Mouse (Mus musculus): ENCODE measurements around the gene Cpt1b. TPM values are rescaled to one million over a fixed set of nuclear protein-coding genes. Genes with fewer than 3 reads are reported as not detected.

Cpt1b gene
- 0.94 and 0.97 TPM in 2 replicates for polyA plus RNA-seq (2015; fragmentation: Nextera tagmentation; extraction: Ambion mirVana)

DNA sequence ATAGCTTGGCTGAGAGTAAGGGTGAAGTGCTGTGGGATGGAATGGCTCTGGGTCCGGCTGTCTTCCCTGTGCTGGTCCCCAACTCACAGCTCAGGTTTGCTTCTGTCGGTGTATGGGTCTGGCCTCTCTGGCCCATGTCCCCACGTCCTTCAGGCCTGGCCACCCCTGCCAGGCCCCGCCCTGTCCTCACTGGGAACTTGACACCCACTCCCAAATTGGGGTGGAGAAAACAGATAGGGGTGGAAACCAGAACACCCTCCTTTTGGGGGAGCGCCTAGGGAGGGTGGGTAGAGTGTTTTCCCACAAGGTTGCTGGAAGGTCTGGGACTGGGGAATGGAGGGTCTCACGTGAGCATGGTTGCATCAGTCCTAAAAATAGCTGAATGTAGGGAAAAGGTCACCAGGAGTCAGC lies at the start of gene Cpt1b:
Gene Cpt1b (minus strand): TSS at position 153 of the 411 bp plus-strand sequence.
- H3K4me3 ChIP-seq, result no peak within 1 kb of the TSS
- no peaks in the 10 kb centered on the region for H3K9me3 ChIP-seq (replicated peaks)
- H3K36me3 ChIP-seq (ENCODE audit: poor library complexity, severe bottlenecking), result peaks cover 53% of the 10 kb centered on the region
- H3K9ac ChIP-seq, result no peak within 1 kb of the TSS
- no peak within 1 kb of the TSS for H3K4me2 ChIP-seq
- no peak for ATAC-seq
- no peaks in the 10 kb centered on the region for H3K27me3 ChIP-seq
- WGBS, result 24% methylated on average over 6 of the region's 6 CpGs
- peaks cover 13% of the 10 kb centered on the region for H3K4me1 ChIP-seq
- no peak within 1 kb of the TSS for H3K27ac ChIP-seq

DNA sequence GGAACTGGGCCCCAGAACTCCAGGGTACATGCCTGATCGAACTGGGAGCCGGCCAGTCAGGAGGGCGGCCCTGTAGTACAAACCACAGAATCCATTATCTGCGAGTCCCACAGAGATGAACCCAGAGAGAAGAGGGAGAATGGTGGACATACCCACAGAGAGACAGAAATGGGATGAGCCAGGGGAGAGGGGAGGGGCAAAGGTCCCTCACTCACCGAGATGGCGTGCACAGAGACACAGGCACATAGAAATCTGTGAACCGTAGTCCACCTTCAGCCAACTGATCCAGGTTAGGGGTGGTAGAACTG lies 49.6 kb upstream of the Cpt1b start:
- H3K36me3 ChIP-seq (ENCODE audit: poor library complexity, severe bottlenecking), result no peaks in the 10 kb centered on the region
- no peak overlapping the region for H3K27ac ChIP-seq
- H3K4me2 ChIP-seq, result peak overlapping the region; percentile 88
- ATAC-seq, result no peak
- peak overlapping the region; percentile 58; the same call in 1 of the 2 replicates for H3K4me3 ChIP-seq
- H3K9me3 ChIP-seq (replicated peaks), result no peaks in the 10 kb centered on the region
- no peaks in the 10 kb centered on the region; the same call in 1 of the 2 replicates for H3K27me3 ChIP-seq
- 90% methylated on average over 7 of the region's 7 CpGs for WGBS
- H3K4me1 ChIP-seq, result peaks cover 9% of the 10 kb centered on the region
- H3K9ac ChIP-seq, result peak overlapping the region; percentile 68

DNA sequence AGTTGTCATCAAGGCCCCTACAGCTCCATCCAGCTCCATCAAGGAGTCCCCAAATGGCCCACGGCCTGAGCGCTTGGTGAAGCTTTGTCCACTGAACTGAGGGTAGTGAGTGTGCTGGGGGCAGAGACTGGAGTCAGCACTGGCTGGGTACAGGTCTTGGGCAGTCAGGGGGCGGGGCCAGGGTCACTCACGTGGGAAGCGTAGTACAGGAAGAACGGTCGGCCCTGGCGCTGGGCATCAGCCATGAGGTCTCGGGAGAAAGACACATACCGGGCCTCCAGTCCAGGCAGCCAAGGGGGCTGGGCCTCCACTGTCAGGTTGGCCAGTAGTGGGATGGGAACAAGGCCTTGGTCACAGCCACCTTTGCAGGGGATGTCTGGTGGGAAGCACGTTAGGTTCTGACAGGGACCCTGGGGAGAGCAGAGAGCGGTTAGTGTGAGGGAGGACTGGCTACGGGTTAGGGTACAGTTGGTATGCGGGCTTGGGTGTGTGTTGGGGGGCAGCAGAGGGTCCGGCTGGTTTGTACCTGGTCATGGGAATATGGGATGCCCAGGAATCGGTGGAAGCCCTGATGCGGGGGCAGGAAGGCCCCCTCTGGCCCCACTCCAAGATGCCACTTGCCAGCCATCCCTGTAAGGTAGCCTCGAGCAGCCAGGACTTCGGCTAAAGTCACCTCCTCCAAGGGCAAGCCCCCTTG lies 49.1 kb upstream of the Cpt1b start:
- peaks cover 9% of the 10 kb centered on the region for H3K4me1 ChIP-seq
- no peak overlapping the region for H3K4me3 ChIP-seq
- ATAC-seq, result no peak
- WGBS, result 95% methylated on average over 19 of the region's 19 CpGs
- no peaks in the 10 kb centered on the region for H3K9me3 ChIP-seq (replicated peaks)
- H3K36me3 ChIP-seq (ENCODE audit: poor library complexity, severe bottlenecking), result no peaks in the 10 kb centered on the region
- no peak overlapping the region for H3K4me2 ChIP-seq
- no peak overlapping the region for H3K27ac ChIP-seq
- H3K27me3 ChIP-seq, result no peaks in the 10 kb centered on the region; the same call in 1 of the 2 replicates
- H3K9ac ChIP-seq, result no peak overlapping the region

DNA sequence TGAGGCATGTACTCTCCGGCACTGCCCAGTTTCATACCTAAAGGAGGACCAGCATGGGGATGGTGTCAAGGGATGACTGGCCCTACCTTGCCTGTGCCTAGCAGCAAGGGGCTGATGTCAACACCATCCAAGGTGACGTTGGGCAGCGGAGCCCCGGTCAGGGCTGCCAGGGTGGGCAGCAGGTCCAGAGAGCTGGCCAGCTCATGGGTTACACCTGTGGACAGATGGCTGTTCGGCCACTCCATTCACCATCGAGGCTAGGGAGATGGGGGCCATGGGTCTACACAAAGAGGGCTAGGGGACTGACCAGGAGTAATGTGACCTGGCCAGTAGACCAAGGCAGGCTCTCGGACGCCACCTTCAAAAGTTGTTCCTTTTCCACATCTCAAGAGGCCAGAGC lies 48.3 kb upstream of the Cpt1b start:
- H3K27ac ChIP-seq, result no peak overlapping the region
- no peak for ATAC-seq
- H3K4me1 ChIP-seq, result peaks cover 9% of the 10 kb centered on the region
- 96% methylated on average over 8 of the region's 8 CpGs for WGBS
- H3K9ac ChIP-seq, result no peak overlapping the region
- no peak overlapping the region for H3K4me3 ChIP-seq
- no peaks in the 10 kb centered on the region for H3K36me3 ChIP-seq (ENCODE audit: poor library complexity, severe bottlenecking)
- no peaks in the 10 kb centered on the region for H3K9me3 ChIP-seq (replicated peaks)
- H3K27me3 ChIP-seq, result no peaks in the 10 kb centered on the region; the same call in 1 of the 2 replicates
- no peak overlapping the region for H3K4me2 ChIP-seq

DNA sequence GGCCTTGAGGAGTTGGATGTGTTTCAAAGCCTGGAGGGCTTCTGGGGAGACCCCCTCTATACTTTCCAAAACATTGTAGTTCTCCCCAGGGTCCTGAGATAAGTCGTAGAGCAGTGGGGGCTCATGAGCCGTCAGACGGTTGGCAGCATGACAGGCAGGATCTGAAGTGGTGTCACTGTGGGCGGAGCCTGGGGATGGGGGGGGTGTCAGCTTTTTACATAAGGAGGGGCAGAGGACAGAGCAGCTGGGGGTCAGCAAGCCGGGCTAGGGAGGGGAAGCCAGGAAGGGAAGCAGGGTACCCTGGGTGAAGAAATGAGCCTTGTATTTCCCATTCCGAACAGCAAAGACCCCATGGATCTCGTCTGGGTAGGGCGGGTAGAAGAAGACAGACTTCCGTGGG lies 47.7 kb upstream of the Cpt1b start:
- no peak overlapping the region for H3K27ac ChIP-seq
- no peak for ATAC-seq
- 89% methylated on average over 9 of the region's 9 CpGs for WGBS

DNA sequence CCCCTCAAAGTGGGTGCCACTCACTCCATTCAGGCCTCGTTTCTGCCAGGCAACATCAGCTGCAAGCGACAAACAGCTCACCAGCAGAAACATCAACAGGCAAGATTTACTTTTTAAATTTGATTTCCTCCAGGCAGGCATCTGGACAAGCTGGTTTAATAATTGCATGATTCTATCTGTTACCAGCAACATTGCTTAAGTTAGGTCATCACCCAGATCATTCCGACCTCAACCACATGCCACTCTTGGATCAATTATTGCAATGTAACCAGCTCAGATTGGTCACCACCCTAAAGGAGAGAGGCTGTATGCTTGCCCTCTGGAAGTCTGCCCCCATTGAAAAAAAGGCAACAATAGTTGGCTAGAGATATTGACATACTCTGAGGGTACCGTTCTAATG lies 45.8 kb upstream of the Cpt1b start:
- no peak overlapping the region for H3K4me2 ChIP-seq
- 90% methylated on average over 4 of the region's 4 CpGs for WGBS
- ATAC-seq, result no peak
- H3K36me3 ChIP-seq (ENCODE audit: poor library complexity, severe bottlenecking), result no peaks in the 10 kb centered on the region
- H3K27me3 ChIP-seq, result no peaks in the 10 kb centered on the region
- peaks cover 9% of the 10 kb centered on the region for H3K4me1 ChIP-seq
- H3K9me3 ChIP-seq (replicated peaks), result no peaks in the 10 kb centered on the region
- H3K4me3 ChIP-seq, result no peak overlapping the region
- no peak overlapping the region for H3K9ac ChIP-seq
- H3K27ac ChIP-seq, result no peak overlapping the region

More for the DNA sequence above, 47.7 kb upstream of the Cpt1b start:
- Histone ChIP-seq H3K9me3 (replicated peaks) (no peaks in the 10 kb centered on the region), H3K4me3 (no peak overlapping the region), H3K4me1 (peaks cover 9% of the 10 kb centered on the region), H3K4me2 (no peak overlapping the region), H3K9ac (no peak overlapping the region), H3K27me3 (no peaks in the 10 kb centered on the region; the same call in 1 of the 2 replicates), H3K36me3 (ENCODE audit: poor library complexity, severe bottlenecking) (no peaks in the 10 kb centered on the region)

DNA sequence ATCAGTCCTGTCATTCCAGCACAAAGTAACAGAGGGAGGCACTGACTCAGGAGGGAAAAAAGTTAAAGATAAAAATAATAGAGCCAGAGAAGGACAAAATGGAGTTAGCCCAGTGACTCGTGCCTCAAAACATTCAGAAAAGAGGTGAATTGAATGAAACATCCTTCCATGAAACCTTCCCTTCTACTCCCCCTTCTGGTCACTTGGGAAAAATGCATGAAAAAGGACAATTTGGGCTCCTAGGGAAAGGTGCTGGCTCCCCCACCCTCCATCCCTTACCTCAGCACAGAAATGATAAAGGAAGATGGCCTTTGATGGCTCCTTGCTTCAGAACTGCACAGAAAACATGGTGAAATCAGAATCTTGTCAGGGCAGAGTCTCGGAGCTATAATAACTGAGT lies 42.9 kb upstream of the Cpt1b start:
- 0 out of 2 replicates have a peak, but pooled peaks have one; percentile 17 for ATAC-seq

DNA sequence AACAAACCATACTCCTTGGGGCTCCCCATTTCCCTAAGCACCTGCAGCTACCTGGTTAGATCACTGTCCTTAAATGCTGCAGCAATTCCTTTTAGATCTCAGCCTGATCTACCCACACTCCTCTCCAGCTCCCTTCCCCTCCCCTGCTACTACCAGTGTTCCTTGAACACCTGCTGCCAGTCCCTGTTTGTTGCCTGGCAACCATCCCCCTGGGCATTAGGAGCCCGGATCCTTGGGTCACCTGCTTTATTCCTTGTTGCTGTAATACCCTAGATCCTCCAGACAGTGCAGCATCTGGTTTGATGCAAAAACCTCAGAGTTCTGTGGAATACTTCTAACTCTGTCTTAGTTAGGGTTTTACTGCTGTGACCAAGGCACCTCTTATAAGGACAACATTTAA lies 39.4 kb upstream of the Cpt1b start:
- Histone ChIP-seq H3K9ac (no peak overlapping the region), H3K9me3 (replicated peaks) (no peaks in the 10 kb centered on the region), H3K36me3 (ENCODE audit: poor library complexity, severe bottlenecking) (peaks cover 38% of the 10 kb centered on the region), H3K4me1 (peaks cover 4% of the 10 kb centered on the region), H3K27me3 (no peaks in the 10 kb centered on the region), H3K4me3 (no peak overlapping the region), H3K4me2 (no peak overlapping the region), H3K27ac (no peak overlapping the region; the same call in 1 of the 2 replicates)
- 7% methylated on average over 1 of the region's 1 CpGs for WGBS
- ATAC-seq, result peak; percentile 66; the same call in 1 of the 2 replicates

More for the DNA sequence above, 42.9 kb upstream of the Cpt1b start:
- no peak overlapping the region for H3K4me2 ChIP-seq
- H3K9ac ChIP-seq, result no peak overlapping the region
- no peaks in the 10 kb centered on the region for H3K27me3 ChIP-seq
- no peak overlapping the region for H3K4me3 ChIP-seq
- H3K4me1 ChIP-seq, result peaks cover 4% of the 10 kb centered on the region
- peaks cover 5% of the 10 kb centered on the region for H3K36me3 ChIP-seq (ENCODE audit: poor library complexity, severe bottlenecking)
- WGBS, result 33% methylated on average over 2 of the region's 2 CpGs
- no peaks in the 10 kb centered on the region for H3K9me3 ChIP-seq (replicated peaks)
- no peak overlapping the region for H3K27ac ChIP-seq

DNA sequence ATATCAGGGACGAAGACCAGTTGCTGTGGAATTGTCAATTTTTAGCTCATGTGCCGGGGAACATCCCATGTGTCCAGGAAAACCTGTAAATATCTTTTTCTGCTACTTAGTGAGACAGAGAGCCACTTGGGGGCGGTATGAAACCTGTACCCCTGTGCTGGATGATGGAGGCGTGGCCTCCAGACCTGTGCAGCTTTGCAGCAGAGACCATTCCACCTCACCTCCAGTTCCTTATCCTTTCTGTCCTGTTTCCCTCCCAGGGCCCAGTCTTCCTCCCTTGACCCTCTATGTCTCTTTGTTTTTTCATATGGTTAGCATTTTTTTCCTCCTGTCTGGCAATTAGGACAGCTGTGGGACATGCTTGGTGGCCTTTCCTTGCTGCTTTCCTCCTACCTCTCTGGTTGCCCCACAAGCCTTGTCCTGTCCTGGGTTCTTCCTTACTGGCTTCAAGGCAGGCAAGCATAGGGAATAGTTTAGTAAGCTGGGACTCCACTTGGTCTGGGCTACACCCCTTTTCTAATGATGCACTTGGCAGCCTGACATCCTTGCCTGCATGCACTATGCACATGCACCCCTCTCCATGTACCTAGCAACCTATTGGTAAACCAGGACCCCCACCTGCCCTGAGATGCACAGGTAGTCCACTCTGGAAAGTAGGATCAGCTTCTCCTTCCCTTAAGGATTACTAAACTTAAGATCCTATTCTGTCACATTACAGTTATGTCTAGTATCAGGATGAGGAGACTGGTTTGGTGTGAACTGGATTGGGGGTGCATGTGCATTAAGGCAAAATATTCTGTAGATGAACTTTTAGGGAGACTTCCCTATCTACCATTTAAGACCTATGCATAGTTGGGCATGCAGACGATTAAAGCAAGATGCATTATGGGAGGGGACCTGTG lies 37.9 kb upstream of the Cpt1b start:
- Histone ChIP-seq H3K36me3 (ENCODE audit: poor library complexity, severe bottlenecking) (peaks cover 53% of the 10 kb centered on the region), H3K4me1 (peaks cover 4% of the 10 kb centered on the region), H3K4me2 (no peak overlapping the region), H3K9ac (no peak overlapping the region), H3K27me3 (no peaks in the 10 kb centered on the region), H3K27ac (no peak overlapping the region), H3K9me3 (replicated peaks) (no peaks in the 10 kb centered on the region), H3K4me3 (no peak overlapping the region)
- ATAC-seq, result no peak
- 67% methylated on average over 5 of the region's 5 CpGs for WGBS

DNA sequence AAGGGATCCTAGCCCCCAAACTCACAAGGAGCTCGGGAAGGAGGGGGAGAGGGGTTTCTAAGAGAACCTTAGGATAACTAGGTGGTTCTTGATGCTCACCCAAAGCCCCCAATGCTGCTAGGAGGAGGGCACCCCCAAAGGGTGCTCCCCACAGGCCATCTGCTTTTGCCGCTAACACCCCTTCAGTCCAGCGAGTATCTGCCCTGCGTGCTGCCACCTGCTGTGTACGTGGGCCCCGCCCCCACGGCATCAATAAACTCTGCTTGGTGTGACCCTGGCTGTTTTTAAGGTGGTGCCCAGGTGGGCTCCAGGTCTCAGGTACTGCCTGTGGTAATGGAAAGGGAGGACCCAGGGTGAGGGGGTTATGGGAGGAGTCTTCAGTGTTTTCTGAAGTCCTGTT lies 36.5 kb upstream of the Cpt1b start:
- peaks cover 4% of the 10 kb centered on the region for H3K4me1 ChIP-seq
- ATAC-seq, result no peak
- no peaks in the 10 kb centered on the region for H3K9me3 ChIP-seq (replicated peaks)
- H3K4me3 ChIP-seq, result no peak overlapping the region
- no peak overlapping the region for H3K27ac ChIP-seq
- peaks cover 67% of the 10 kb centered on the region for H3K36me3 ChIP-seq (ENCODE audit: poor library complexity, severe bottlenecking)
- no peak overlapping the region for H3K9ac ChIP-seq
- no peaks in the 10 kb centered on the region for H3K27me3 ChIP-seq
- 84% methylated on average over 7 of the region's 7 CpGs for WGBS
- H3K4me2 ChIP-seq, result no peak overlapping the region

DNA sequence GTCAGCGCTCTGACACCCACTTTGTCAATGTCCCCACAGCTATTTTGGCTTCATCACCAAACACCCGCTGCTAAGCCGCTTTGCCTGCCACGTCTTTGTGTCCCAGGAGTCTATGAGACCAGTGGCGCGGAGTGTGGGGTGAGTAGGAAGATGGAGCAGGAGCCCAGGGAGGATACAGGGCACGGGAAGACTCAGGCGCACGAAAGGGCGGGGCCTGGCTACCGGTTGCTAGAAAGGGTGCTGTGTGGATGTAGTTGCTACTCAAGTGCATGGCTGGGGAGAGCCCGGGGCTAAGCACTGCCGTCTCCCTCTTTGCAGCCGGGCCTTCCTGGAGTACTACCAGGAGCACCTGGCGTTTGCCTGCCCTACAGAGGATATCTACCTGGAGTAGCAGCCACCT lies 35.7 kb upstream of the Cpt1b start:
- Histone ChIP-seq H3K27ac (no peak overlapping the region), H3K27me3 (no peaks in the 10 kb centered on the region), H3K36me3 (ENCODE audit: poor library complexity, severe bottlenecking) (peaks cover 75% of the 10 kb centered on the region), H3K4me2 (no peak overlapping the region), H3K9ac (no peak overlapping the region), H3K9me3 (replicated peaks) (no peaks in the 10 kb centered on the region), H3K4me1 (peaks cover 6% of the 10 kb centered on the region), H3K4me3 (no peak overlapping the region)
- WGBS, result 89% methylated on average over 15 of the region's 15 CpGs
- no peak for ATAC-seq

DNA sequence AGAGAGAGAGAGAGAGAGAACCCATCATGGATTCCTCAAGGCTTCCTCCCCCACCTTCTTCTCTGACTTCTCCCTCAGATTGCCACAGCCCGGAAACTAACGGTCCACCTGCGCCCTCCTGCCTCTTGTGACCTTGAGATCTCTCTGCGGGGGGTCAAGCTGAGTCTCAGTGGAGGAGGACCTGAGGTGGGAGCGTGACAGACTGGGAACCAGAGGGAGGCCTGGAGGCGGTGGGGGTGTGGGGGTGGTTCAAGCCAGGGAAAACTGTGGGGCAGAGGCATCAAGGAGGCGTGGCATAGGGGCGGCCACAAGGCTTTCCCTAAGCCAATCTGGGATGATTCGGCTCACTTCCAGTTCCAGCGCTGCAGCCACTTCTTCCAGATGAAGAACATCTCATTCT lies 34.6 kb upstream of the Cpt1b start:
- Histone ChIP-seq H3K9ac (no peak overlapping the region), H3K4me2 (no peak overlapping the region), H3K27me3 (no peaks in the 10 kb centered on the region), H3K36me3 (ENCODE audit: poor library complexity, severe bottlenecking) (peaks cover 76% of the 10 kb centered on the region), H3K27ac (no peak overlapping the region), H3K9me3 (replicated peaks) (no peaks in the 10 kb centered on the region), H3K4me1 (peaks cover 15% of the 10 kb centered on the region), H3K4me3 (no peak overlapping the region)
- 80% methylated on average over 10 of the region's 10 CpGs for WGBS
- ATAC-seq, result no peak

Data from forebrain, embryonic 13.5 days (tissue).